Mouse (Mus musculus) kidney, adult 2 months (tissue): ENCODE measurements around the gene Pdgfb.

Experiments used
- CTCF ChIP-seq: fragments of 200-500 bp; conservative IDR thresholded peaks from 2 replicates; pipeline ENCODE4 v1.5.1; 2011; ENCODE audit warnings: low read depth, mild to moderate bottlenecking, control low read depth, low read length, moderate library complexity, mixed read lengths; ENCODE audit not compliant: insufficient read depth, insufficient read length
- POLR2A ChIP-seq: fragments of 200-500 bp; IDR thresholded peaks from one replicate; pipeline ENCODE4 v1.6.1; 2011; ENCODE audit warnings: low read depth, low read length, control low read depth

GRCm38 (mm10) chr15:80006156-80006555, 8.6 kb downstream of the Pdgfb start:
- TF ChIP-seq POLR2A (no peak), CTCF (no peak)
